Mouse (Mus musculus) ES-E14 (cell line): ENCODE measurements around the gene Abcg8.

ENCODE experiments used
- CHD2 ChIP-seq: IDR thresholded peaks from 2 replicates; pipeline ENCODE4 v1.6.1; 2014; ENCODE audit warnings: mild to moderate bottlenecking, low read depth, low read length, inconsistent platforms
- HCFC1 ChIP-seq: IDR thresholded peaks from 2 replicates; pipeline ENCODE4 v1.6.1; 2012; ENCODE audit warnings: low read length, inconsistent platforms, borderline replicate concordance; ENCODE audit not compliant: insufficient read depth
- MAFK ChIP-seq: IDR thresholded peaks from 2 replicates; pipeline ENCODE4 v1.6.1; 2014; ENCODE audit warnings: mild to moderate bottlenecking, low read depth, low read length, inconsistent platforms; ENCODE audit not compliant: insufficient read depth
- ZC3H11A ChIP-seq: IDR thresholded peaks from 2 replicates; pipeline ENCODE4 v1.6.1; 2012; ENCODE audit warnings: low read depth, mild to moderate bottlenecking, inconsistent platforms, low read length, borderline replicate concordance

DNA sequence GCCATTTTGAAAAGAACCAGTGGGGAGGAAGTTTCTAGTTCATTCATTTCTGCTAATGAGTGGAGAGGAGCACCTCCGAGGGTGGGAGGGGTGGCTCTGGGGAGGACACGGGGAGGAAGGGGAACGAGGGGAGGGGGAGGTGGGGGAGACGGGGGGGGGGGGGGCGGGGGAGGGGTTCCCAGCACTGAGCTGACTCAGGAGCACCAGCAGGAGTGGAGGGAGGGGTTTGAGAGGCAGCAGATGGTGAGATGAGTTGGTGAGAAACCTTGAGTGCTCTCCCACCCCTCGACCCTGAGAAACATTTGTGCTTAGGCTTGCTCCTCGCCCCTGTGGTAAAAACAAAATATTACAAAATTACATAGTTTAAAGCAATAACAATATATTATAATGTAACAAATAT lies 30.2 kb upstream of the Abcg8 start:
- TF ChIP-seq ZC3H11A, result no peak
- no peak for TF ChIP-seq CHD2
- TF ChIP-seq MAFK, result no peak
- no peak for TF ChIP-seq HCFC1
